Comparison of ENCODE assay signal across 13 mouse cellular contexts in the genomic region with DNA sequence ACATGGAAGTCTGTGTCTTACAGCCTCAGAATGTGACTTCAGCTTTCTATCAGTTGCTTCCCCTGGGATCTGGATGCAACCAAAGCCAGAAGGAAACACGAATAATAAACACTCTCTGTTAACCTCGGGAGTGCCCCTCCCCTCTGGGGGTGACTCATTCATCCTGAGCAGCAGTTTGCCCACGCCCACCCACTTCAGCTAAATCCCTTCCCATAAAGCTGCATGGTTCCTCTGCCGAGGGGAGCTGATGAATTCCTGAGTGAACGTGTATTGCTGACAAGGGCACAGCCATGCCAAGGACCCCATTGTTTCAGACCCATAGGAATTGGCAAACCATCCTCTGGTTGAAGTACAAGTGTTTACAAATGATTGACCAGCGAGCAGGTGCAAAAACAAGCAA. TPM values are rescaled to one million over a fixed set of nuclear protein-coding genes. Genes with fewer than 3 reads are reported as not detected.
DNase-seq lines count a peak whose midpoint lies in the region; TF ChIP-seq lines count a peak whose summit lies in the region.
"Had no signal": no experiment of that assay in that cellular context is flagged by ENCODE, and none has a peak within 500 bp of the region (broad histone marks: within the 10 kb centered on the region; RNA-seq: fewer than 3 reads in every experiment).

No protein-coding gene starts in this region.

- no peak overlapping the region for H3K27ac ChIP-seq in layer of hippocampus, adult 2 months
- H3K27ac ChIP-seq: forebrain, embryonic 13.5 days; hindbrain, embryonic 14.5 days; midbrain, embryonic 15.5 days had no signal

- DNase-seq in gastrocnemius, postnatal 14 days: peak; percentile 8
- DNase-seq in gastrocnemius, adult 18-20 months (ENCODE audit: low spot score): no peak
- peak; percentile 11 to 26 for DNase-seq in layer of hippocampus, adult 2 months (ENCODE audit: low spot score in 2 of 2)
- DNase-seq in layer of hippocampus, postnatal 25 days (ENCODE audit: extremely low spot score in 1 of 2, low spot score in 1 of 2): no peak
- DNase-seq in NIH3T3 (ENCODE audit: low read depth): peak; percentile 15
- DNase-seq in left cerebral cortex, adult 9 months (ENCODE audit: low spot score in 2 of 2): peak; percentile 9 to 14
- no peak for DNase-seq in adrenal gland, adult 2 months
- no peak for DNase-seq in cerebellum, postnatal 25 days
- DNase-seq: cerebellum, postnatal 14 days had no signal

- no peak overlapping the region for H3K4me3 ChIP-seq in layer of hippocampus, adult 2 months
- H3K4me3 ChIP-seq: forebrain, embryonic 13.5 days; midbrain, embryonic 15.5 days had no signal

- intact Hi-C loops in gastrocnemius, postnatal 14 days (cut with DNase I; ENCODE audit: low total_unique reads): no loop called here

- no peak for TF ChIP-seq CTCF in layer of hippocampus, adult 2 months (conservative IDR thresholded peaks at IDR 0.05)

RNA-seq across cellular contexts. Expression of gene Grip1, which starts 45.3 kb away (rescaled TPM):
- under 1 TPM; 0.24 to 0.35 TPM for total RNA-seq in gastrocnemius, postnatal 14 days (2021)
- total RNA-seq in gastrocnemius, adult 18-20 months (2021): not detected
- 10 to 100 TPM; 27.6 to 28.9 TPM for total RNA-seq in layer of hippocampus, adult 2 months (2021)
- total RNA-seq in layer of hippocampus, postnatal 25 days (2021): 10 to 100 TPM; 29.4 to 29.5 TPM
- total RNA-seq in adrenal gland, adult 2 months (2021): under 1 TPM; 0.43 to 0.55 TPM
- polyA plus RNA-seq in adrenal gland, adult 2 months (2012; rRNA removed): 0.11 and 0.17 TPM in 2 replicates
- polyA plus RNA-seq: CD4-positive, CD25-positive, alpha-beta regulatory T cell, adult 4 months had no signal

Comparison
In these comparisons a context has a peak if more than half of its experiments do, and no peak if none do; other contexts are left out.
1. DNase-seq: peak in gastrocnemius, postnatal 14 days (single experiment), layer of hippocampus, adult 2 months (2 of 2), NIH3T3 (single experiment) and left cerebral cortex, adult 9 months (2 of 2); none in gastrocnemius, adult 18-20 months (single experiment), layer of hippocampus, postnatal 25 days (0 of 2), adrenal gland, adult 2 months (single experiment) and cerebellum, postnatal 25 days (0 of 2).
2. RNA of gene Grip1, which starts 45.3 kb away (total RNA-seq): 29.4 to 29.5 TPM in layer of hippocampus, postnatal 25 days and 27.6 to 28.9 TPM in layer of hippocampus, adult 2 months; 0.43 to 0.55 TPM in adrenal gland, adult 2 months, 0.24 to 0.35 TPM in gastrocnemius, postnatal 14 days and not detected in gastrocnemius, adult 18-20 months; every median in the first group is over 10 times any median in the second.